Mouse (Mus musculus) liver, postnatal 0 days (tissue): ENCODE measurements at regions not wholly inside any gene's neighbourhood (a gene's known extent, or its start where the extent isn't known, plus 50 kb on each side); places are given as distances from the start of the nearest gene placed in this dataset.

Source experiments
- ATAC-seq: fragments of 200-750 bp; cut with Nextera tagmentation; 2 replicates; pipeline ENCODE4 v1.8.0; 2017; ENCODE audit warnings: mild to moderate bottlenecking, moderate library complexity
- DNase-seq: peaks from one replicate; pipeline ENCODE4 v3.0.0-alpha.2; 2016
- H3K27ac ChIP-seq: fragments of 300-500 bp; sonication (generic); 2 replicates; pipeline ENCODE4 v1.5.1; 2014; ENCODE audit warnings: antibody characterized with exemption, moderate library complexity, mild to moderate bottlenecking, low read depth
- H3K27me3 ChIP-seq: fragments of 300-500 bp; sonication (generic); 2 replicates; pipeline ENCODE4 v1.6.1; 2014; ENCODE audit warnings: low read length, control low read depth, mixed read lengths; ENCODE audit not compliant: insufficient read depth
- H3K36me3 ChIP-seq: fragments of 300-500 bp; sonication (generic); replicated peaks from 2 replicates; pipeline ENCODE4 v1.6.1; 2014; ENCODE audit warnings: mild to moderate bottlenecking, control low read depth, low read length, moderate library complexity, mixed read lengths; ENCODE audit not compliant: insufficient read depth
- H3K4me1 ChIP-seq: fragments of 300-500 bp; sonication (generic); 2 replicates; pipeline ENCODE4 v1.6.1; 2014; ENCODE audit warnings: antibody characterized with exemption, mild to moderate bottlenecking, control low read depth; ENCODE audit not compliant: insufficient read depth
- H3K4me2 ChIP-seq: fragments of 300-500 bp; sonication (generic); 2 replicates; pipeline ENCODE4 v1.6.1; 2014; ENCODE audit warnings: low read depth, mild to moderate bottlenecking, low read length, moderate library complexity, mixed read lengths
- H3K4me3 ChIP-seq: fragments of 300-500 bp; sonication (generic); 2 replicates; pipeline ENCODE4 v1.5.1; 2014; ENCODE audit warnings: low read depth, low read length
- H3K9ac ChIP-seq: fragments of 300-500 bp; sonication (generic); replicated peaks from 2 replicates; pipeline ENCODE4 v1.6.1; 2014; ENCODE audit warnings: mild to moderate bottlenecking, moderate library complexity
- H3K9me3 ChIP-seq: fragments of 300-500 bp; sonication (generic); 2 replicates; pipeline ENCODE4 v1.6.1; 2016; ENCODE audit warnings: mild to moderate bottlenecking, control low read depth, low read length, mixed read lengths
- CTCF ChIP-seq: sonication (generic); IDR thresholded peaks from 2 replicates; pipeline ENCODE4 v1.5.1; 2016; ENCODE audit warnings: antibody characterized with exemption, low read depth
- EP300 ChIP-seq: IDR thresholded peaks from 2 replicates; pipeline ENCODE4 v1.6.1; 2016; ENCODE audit warnings: antibody characterized with exemption, low read depth, mild to moderate bottlenecking
- WGBS: fragments of 180-500 bp; shearing (Covaris S2); extraction: QIAGEN DNeasy Blood & Tissue Kit; methylation state at CpG from one replicate; pipeline ENCODE4 v1.1.7; 2014; ENCODE audit not compliant: insufficient replicate concordance; 5-methylcytosine and 5-hydroxymethylcytosine counted together

- ATAC-seq (no peak), DNase-seq (no peak)
- no peak for TF ChIP-seq EP300
- no peak for TF ChIP-seq CTCF
- Histone ChIP-seq H3K4me3 (no peak overlapping the region), H3K4me2 (no peak overlapping the region), H3K9me3 (no peaks in the 10 kb centered on the region), H3K27ac (no peak overlapping the region), H3K4me1 (no peaks in the 10 kb centered on the region), H3K27me3 (no peaks in the 10 kb centered on the region), H3K9ac (no peak overlapping the region), H3K36me3 (no peaks in the 10 kb centered on the region)
- 71% methylated on average over 2 of the region's 2 CpGs for WGBS
These were observed 105.5 kb downstream of the Sst start for GRCm38 (mm10) chr16:23785216-23785615.

GRCm38 (mm10) chr16:23784021-23784897 lies 106.5 kb downstream of the Sst start:
- Histone ChIP-seq H3K9ac (no peak overlapping the region), H3K9me3 (no peaks in the 10 kb centered on the region), H3K27me3 (no peaks in the 10 kb centered on the region), H3K27ac (no peak overlapping the region), H3K4me3 (no peak overlapping the region), H3K36me3 (no peaks in the 10 kb centered on the region), H3K4me2 (no peak overlapping the region), H3K4me1 (no peaks in the 10 kb centered on the region)
- ATAC-seq = no peak
- DNase-seq = no peak
- 72% methylated on average over 6 of the region's 6 CpGs for WGBS
- TF ChIP-seq CTCF (no peak), EP300 (no peak)

GRCm38 (mm10) chr16:23780440-23781231 lies 110.1 kb downstream of the Sst start:
- no peak for DNase-seq
- no peaks in the 10 kb centered on the region for H3K9me3 ChIP-seq
- TF ChIP-seq EP300 (no peak), CTCF (no peak)
- no peak overlapping the region for H3K4me2 ChIP-seq
- WGBS = 67% methylated on average over 14 of the region's 14 CpGs
- no peaks in the 10 kb centered on the region for H3K27me3 ChIP-seq
- no peak overlapping the region for H3K27ac ChIP-seq
- no peaks in the 10 kb centered on the region for H3K36me3 ChIP-seq
- H3K4me3 ChIP-seq = no peak overlapping the region
- H3K9ac ChIP-seq = no peak overlapping the region
- ATAC-seq = no peak
- no peaks in the 10 kb centered on the region for H3K4me1 ChIP-seq

- TF ChIP-seq EP300 (no peak), CTCF (no peak)
- H3K4me1 ChIP-seq = no peaks in the 10 kb centered on the region
- H3K9ac ChIP-seq = no peak overlapping the region
- 63% methylated on average over 4 of the region's 4 CpGs for WGBS
- ATAC-seq = no peak
- H3K36me3 ChIP-seq = no peaks in the 10 kb centered on the region
- no peaks in the 10 kb centered on the region for H3K9me3 ChIP-seq
- no peak overlapping the region for H3K4me2 ChIP-seq
- no peak overlapping the region for H3K27ac ChIP-seq
- H3K4me3 ChIP-seq = no peak overlapping the region
- no peaks in the 10 kb centered on the region for H3K27me3 ChIP-seq
- DNase-seq = no peak
These were observed 112.9 kb downstream of the Sst start for GRCm38 (mm10) chr16:23777894-23778293.

- TF ChIP-seq CTCF = no peak
- no peak for TF ChIP-seq EP300
- DNase-seq = no peak
- WGBS = 34% methylated on average over 2 of the region's 2 CpGs
These were observed 113.7 kb downstream of the Sst start for GRCm38 (mm10) chr16:23777041-23777440.

GRCm38 (mm10) chr16:23776501-23776900 lies 114.3 kb downstream of the Sst start:
- DNase-seq = no peak
- WGBS = 18% methylated on average over 1 of the region's 1 CpGs
- Histone ChIP-seq H3K4me1 (no peaks in the 10 kb centered on the region), H3K9me3 (no peaks in the 10 kb centered on the region), H3K36me3 (no peaks in the 10 kb centered on the region), H3K4me3 (no peak overlapping the region), H3K27ac (no peak overlapping the region), H3K27me3 (no peaks in the 10 kb centered on the region), H3K4me2 (no peak overlapping the region), H3K9ac (no peak overlapping the region)
- TF ChIP-seq CTCF (no peak), EP300 (no peak)
- ATAC-seq = no peak

More at GRCm38 (mm10) chr16:23777041-23777440, 113.7 kb downstream of the Sst start:
- Histone ChIP-seq H3K36me3 (no peaks in the 10 kb centered on the region), H3K4me1 (no peaks in the 10 kb centered on the region), H3K9me3 (no peaks in the 10 kb centered on the region), H3K4me2 (no peak overlapping the region), H3K9ac (no peak overlapping the region), H3K27ac (no peak overlapping the region), H3K4me3 (no peak overlapping the region), H3K27me3 (no peaks in the 10 kb centered on the region)
- ATAC-seq = no peak
